Mouse (Mus musculus): Measurements from ENCODE around the gene Exd2. TPM values are rescaled to one million over a fixed set of nuclear protein-coding genes. Genes with fewer than 3 reads are reported as not detected.

Exd2 gene
- polyA plus RNA-seq, 1 experiment from 2014 or later = 31.2 TPM

DNA sequence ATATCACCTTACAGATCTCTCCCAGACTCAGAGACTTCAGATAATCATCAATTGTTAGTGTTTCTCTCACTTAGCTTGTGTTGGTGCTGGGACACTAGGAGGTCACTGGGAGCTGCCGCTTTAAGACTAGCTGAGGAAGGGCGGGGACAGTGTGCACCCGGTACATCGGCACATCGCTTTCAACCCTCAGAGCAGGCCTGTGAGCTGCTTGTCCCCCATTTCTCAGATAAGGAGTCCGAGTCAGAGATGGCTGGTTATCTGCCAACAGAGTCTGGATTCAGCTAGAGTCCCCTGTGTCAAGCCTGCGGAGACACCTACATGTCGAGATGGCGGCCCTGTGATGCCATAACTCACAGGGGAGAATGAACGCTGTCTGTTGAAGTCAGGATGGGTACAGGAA lies 68.7 kb downstream of the Exd2 start:
- H3K4me3 ChIP-seq (ENCODE audit: low read length) = no peak overlapping the region
- H3K27ac ChIP-seq (ENCODE audit: low read length) = no peak overlapping the region
- no peak for ATAC-seq (ENCODE audit: low FRiP score, low TSS enrichment)
- H3K9me3 ChIP-seq (ENCODE audit: low read length) = no peaks in the 10 kb centered on the region
- 69% methylated on average over 10 of the region's 10 CpGs for WGBS
- no peaks in the 10 kb centered on the region for H3K27me3 ChIP-seq (ENCODE audit: insufficient read depth, low read length)
- no peaks in the 10 kb centered on the region for H3K36me3 ChIP-seq (ENCODE audit: insufficient read depth, low read length)
- no peak overlapping the region for H3K4me2 ChIP-seq (replicated peaks; ENCODE audit: low read depth, low read length)
- H3K4me1 ChIP-seq (ENCODE audit: insufficient read depth, low read length) = no peaks in the 10 kb centered on the region
- H3K9ac ChIP-seq (replicated peaks; ENCODE audit: low read length) = no peak overlapping the region

GRCm38 (mm10) chr12:80533876-80534275 lies 71.0 kb downstream of the Exd2 start:
- Histone ChIP-seq H3K4me1 (ENCODE audit: insufficient read depth, low read length) (peaks cover 3% of the 10 kb centered on the region; the same call in 1 of the 2 replicates), H3K4me3 (ENCODE audit: low read length) (no peak overlapping the region), H3K36me3 (ENCODE audit: insufficient read depth, low read length) (no peaks in the 10 kb centered on the region), H3K9me3 (ENCODE audit: low read length) (no peaks in the 10 kb centered on the region), H3K4me2 (replicated peaks; ENCODE audit: low read depth, low read length) (no peak overlapping the region), H3K27ac (ENCODE audit: low read length) (no peak overlapping the region), H3K9ac (replicated peaks; ENCODE audit: low read length) (no peak overlapping the region), H3K27me3 (ENCODE audit: insufficient read depth, low read length) (no peaks in the 10 kb centered on the region)
- no peak for ATAC-seq (ENCODE audit: low FRiP score, low TSS enrichment)
- 68% methylated on average over 2 of the region's 2 CpGs for WGBS

DNA sequence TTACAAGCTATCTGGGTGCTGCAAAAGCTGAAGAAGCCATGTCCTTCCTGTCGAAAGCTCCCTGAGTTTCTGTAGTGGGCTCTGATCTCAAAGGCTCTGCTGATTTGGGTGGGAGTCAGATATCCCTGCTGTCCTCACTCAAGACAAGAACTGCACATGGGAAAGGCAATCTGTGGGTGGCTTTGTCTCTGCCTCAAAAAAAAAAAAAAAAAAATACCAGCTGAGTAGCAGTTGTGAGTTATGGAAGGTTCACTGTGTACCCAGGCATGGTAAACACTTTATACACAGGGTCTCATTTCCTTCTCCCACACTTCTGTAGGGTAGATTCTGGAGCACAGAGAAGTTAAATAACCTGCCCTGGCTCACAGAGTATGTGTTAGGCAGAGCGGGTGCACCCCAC lies 74.4 kb downstream of the Exd2 start:
- Histone ChIP-seq H3K27ac (ENCODE audit: low read length) (no peak overlapping the region), H3K4me1 (ENCODE audit: insufficient read depth, low read length) (peaks cover 3% of the 10 kb centered on the region; the same call in 1 of the 2 replicates), H3K4me2 (replicated peaks; ENCODE audit: low read depth, low read length) (no peak overlapping the region), H3K36me3 (ENCODE audit: insufficient read depth, low read length) (no peaks in the 10 kb centered on the region), H3K4me3 (ENCODE audit: low read length) (no peak overlapping the region), H3K27me3 (ENCODE audit: insufficient read depth, low read length) (no peaks in the 10 kb centered on the region), H3K9ac (replicated peaks; ENCODE audit: low read length) (no peak overlapping the region), H3K9me3 (ENCODE audit: low read length) (no peaks in the 10 kb centered on the region)
- WGBS = 84% methylated on average over 2 of the region's 2 CpGs
- ATAC-seq (ENCODE audit: low FRiP score, low TSS enrichment) = no peak

DNA sequence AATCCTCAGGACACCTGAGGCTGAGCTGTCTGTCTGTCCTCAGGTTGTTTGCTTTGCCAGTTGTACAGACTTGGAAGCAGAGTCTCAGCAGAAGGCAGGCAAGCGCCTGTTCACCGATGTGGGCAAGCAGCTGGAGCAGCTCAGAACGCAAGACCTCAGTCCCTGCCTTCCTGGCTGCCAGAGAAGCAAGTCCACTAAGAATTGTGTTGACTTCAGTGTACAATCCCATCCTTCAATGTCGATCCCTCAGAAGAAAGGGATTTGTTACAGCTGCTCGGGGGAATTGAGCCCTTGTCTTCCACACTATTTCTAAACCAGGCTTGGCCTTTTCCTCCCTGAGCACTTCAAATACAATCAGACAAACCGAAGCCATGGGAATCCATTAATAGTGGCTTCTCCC lies 75.4 kb downstream of the Exd2 start:
- ATAC-seq (ENCODE audit: low FRiP score, low TSS enrichment) = no peak; the same call in 1 of the 2 replicates
- no peak overlapping the region for H3K4me3 ChIP-seq (ENCODE audit: low read length)
- WGBS = 38% methylated on average over 6 of the region's 6 CpGs
- peaks cover 3% of the 10 kb centered on the region; the same call in 1 of the 2 replicates for H3K4me1 ChIP-seq (ENCODE audit: insufficient read depth, low read length)
- no peak overlapping the region for H3K27ac ChIP-seq (ENCODE audit: low read length)
- H3K36me3 ChIP-seq (ENCODE audit: insufficient read depth, low read length) = no peaks in the 10 kb centered on the region
- no peaks in the 10 kb centered on the region for H3K27me3 ChIP-seq (ENCODE audit: insufficient read depth, low read length)
- H3K9ac ChIP-seq (replicated peaks; ENCODE audit: low read length) = no peak overlapping the region
- H3K9me3 ChIP-seq (ENCODE audit: low read length) = no peaks in the 10 kb centered on the region
- no peak overlapping the region for H3K4me2 ChIP-seq (replicated peaks; ENCODE audit: low read depth, low read length)

GRCm38 (mm10) chr12:80545310-80545709 lies 82.4 kb downstream of the Exd2 start:
- ATAC-seq (ENCODE audit: low FRiP score, low TSS enrichment) = no peak
- no peak overlapping the region for H3K9ac ChIP-seq (replicated peaks; ENCODE audit: low read length)
- H3K4me2 ChIP-seq (replicated peaks; ENCODE audit: low read depth, low read length) = no peak overlapping the region
- H3K27me3 ChIP-seq (ENCODE audit: insufficient read depth, low read length) = no peaks in the 10 kb centered on the region
- 32% methylated on average over 4 of the region's 4 CpGs for WGBS
- H3K36me3 ChIP-seq (ENCODE audit: insufficient read depth, low read length) = no peaks in the 10 kb centered on the region
- no peak overlapping the region for H3K27ac ChIP-seq (ENCODE audit: low read length)
- no peak overlapping the region for H3K4me3 ChIP-seq (ENCODE audit: low read length)
- no peaks in the 10 kb centered on the region for H3K9me3 ChIP-seq (ENCODE audit: low read length)
- H3K4me1 ChIP-seq (ENCODE audit: insufficient read depth, low read length) = no peaks in the 10 kb centered on the region

DNA sequence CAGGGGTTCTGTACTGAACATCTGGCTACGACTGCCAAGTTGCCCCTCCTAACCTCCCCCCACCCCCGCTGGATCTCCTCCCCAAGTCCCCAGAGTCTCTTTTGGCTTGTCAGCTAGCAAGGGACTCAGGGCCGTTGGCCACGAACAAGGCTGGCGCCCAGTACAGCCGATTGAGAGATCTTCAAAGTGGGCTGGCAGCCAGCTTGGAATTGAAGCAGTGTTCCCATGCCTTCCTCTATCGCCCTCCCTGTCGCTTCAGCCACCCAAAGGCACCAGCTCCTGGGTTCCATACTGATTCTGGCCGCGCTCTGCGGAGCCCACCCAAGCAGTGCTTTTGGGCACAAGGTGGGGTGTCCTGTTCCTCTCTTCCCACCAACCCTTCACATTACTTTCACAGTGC lies 86.8 kb downstream of the Exd2 start:
- WGBS = 66% methylated on average over 11 of the region's 11 CpGs
- Histone ChIP-seq H3K4me3 (ENCODE audit: low read length) (no peak overlapping the region), H3K27me3 (ENCODE audit: insufficient read depth, low read length) (no peaks in the 10 kb centered on the region), H3K36me3 (ENCODE audit: insufficient read depth, low read length) (no peaks in the 10 kb centered on the region), H3K9me3 (ENCODE audit: low read length) (no peaks in the 10 kb centered on the region), H3K4me1 (ENCODE audit: insufficient read depth, low read length) (no peaks in the 10 kb centered on the region), H3K9ac (replicated peaks; ENCODE audit: low read length) (no peak overlapping the region), H3K27ac (ENCODE audit: low read length) (no peak overlapping the region), H3K4me2 (replicated peaks; ENCODE audit: low read depth, low read length) (no peak overlapping the region)
- ATAC-seq (ENCODE audit: low FRiP score, low TSS enrichment) = no peak

Other genes starting within 250 kb of the Exd2 start
- 44.8 and 49.2 TPM in 2 replicates for gene Actn1, start 202.7 kb upstream of the Exd2 start, polyA plus RNA-seq (2015; fragmentation: Nextera tagmentation; extraction: Ambion mirVana)
- gene Dcaf5, start 26.5 kb upstream of the Exd2 start, polyA plus RNA-seq (2015; fragmentation: Nextera tagmentation; extraction: Ambion mirVana) = 12.7 and 13.1 TPM in 2 replicates
- gene Galnt16, start 55.2 kb downstream of the Exd2 start, polyA plus RNA-seq (2015; fragmentation: Nextera tagmentation; extraction: Ambion mirVana) = 8.3 and 9.0 TPM in 2 replicates
- 32.0 and 34.8 TPM in 2 replicates for gene Slc39a9, start 180.8 kb downstream of the Exd2 start, polyA plus RNA-seq (2015; fragmentation: Nextera tagmentation; extraction: Ambion mirVana)
- gene Erh, start 181.2 kb downstream of the Exd2 start, polyA plus RNA-seq (2015; fragmentation: Nextera tagmentation; extraction: Ambion mirVana) = 279 and 331 TPM in 2 replicates
- 2.7 TPM in 2 replicates for gene Plekhd1, start 229.5 kb downstream of the Exd2 start, polyA plus RNA-seq (2015; fragmentation: Nextera tagmentation; extraction: Ambion mirVana)

Data from kidney, embryonic 16.5 days (tissue).